Mouse (Mus musculus) gastrocnemius, postnatal 4 days (tissue): Measurements from ENCODE around the gene Spry2. TPM values are rescaled to one million over a fixed set of nuclear protein-coding genes. Genes with fewer than 3 reads are reported as not detected.
A peak's percentile ranks its signal among the peaks of the same experiment; 100 is the strongest.

Experiments
- DNase-seq, 2 experiments: peaks; one replicate each; pipeline ENCODE4 v3.0.0; 2021 to 2022; ENCODE audit warnings: low spot score in 2 of 2, mixed read lengths in 2 of 2
- long read RNA-seq, 2 experiments: library from polyadenylated mRNA; stranded (forward); transcript quantifications; one replicate each; pipeline ENCODE4 v2.0.0; 2021
- total RNA-seq, 2 experiments: library from RNA; stranded (reverse); gene quantifications; 2 replicates each; pipeline ENCODE4 v1.2.3; 2021

Gene Spry2
- 10 to 100 TPM; 65.9 to 67.3 TPM for total RNA-seq
- long read RNA-seq, experiment 1, transcript Spry2-201 (2 exons, 2,087 nt) = major isoform, 11 of 11 reads
- long read RNA-seq, experiment 1, partial matches to known transcripts = 0 of 11 reads
- long read RNA-seq, experiment 1, other reads (novel, unspliced or antisense) = 0 of 11 reads
- long read RNA-seq, experiment 2, transcript Spry2-201 (2 exons, 2,087 nt) = major isoform, 6 of 6 reads
- long read RNA-seq, experiment 2, partial matches to known transcripts = 0 of 6 reads
- long read RNA-seq, experiment 2, other reads (novel, unspliced or antisense) = 0 of 6 reads

GRCm38 (mm10) chr14:105896791-105897568 is at the start of gene Spry2:
Gene Spry2 (minus strand): TSS chr14:105896819.
- peak; percentile 82 to 91 for DNase-seq

DNA sequence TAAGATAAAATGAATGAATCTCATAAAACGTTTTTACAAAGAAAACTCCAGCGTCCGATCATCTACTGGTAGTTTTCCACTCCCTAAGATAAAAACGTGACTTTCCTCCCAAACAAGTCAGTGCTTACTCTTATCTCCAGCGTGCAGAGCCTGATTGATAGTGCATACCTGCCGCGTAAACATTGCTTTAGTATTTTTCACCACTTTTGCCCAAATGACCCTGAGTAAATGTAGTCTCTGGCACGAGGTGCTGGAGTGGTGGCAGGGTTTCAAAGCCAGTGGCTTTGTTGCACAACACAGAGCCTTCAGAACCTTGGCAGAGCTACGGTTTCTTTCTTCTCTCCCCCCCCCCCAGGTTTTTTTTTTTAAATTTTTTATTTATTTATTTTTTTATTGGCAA is 44.7 kb upstream of the Spry2 start:
- no peak for DNase-seq

DNA sequence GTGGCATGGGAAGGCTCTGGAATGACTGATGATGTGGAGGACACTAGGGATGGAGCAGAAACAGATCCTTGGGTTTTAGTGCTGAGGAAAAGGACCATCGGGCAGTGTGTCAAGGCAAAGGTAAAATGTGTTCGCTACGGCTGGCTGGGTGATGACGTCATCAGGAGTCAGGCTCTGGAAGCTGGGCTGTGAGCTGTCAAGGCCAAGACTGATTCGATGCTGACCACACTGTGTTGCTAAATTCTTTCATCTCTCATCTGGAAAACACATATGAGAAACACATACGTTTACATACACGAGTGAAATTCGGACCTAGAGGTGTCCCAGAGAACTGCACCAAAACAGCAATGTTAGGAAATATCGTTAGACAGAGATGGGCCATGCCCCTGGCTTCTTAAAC is 30.1 kb upstream of the Spry2 start:
- DNase-seq = no peak

GRCm38 (mm10) chr14:105925305-105925704 is 28.7 kb upstream of the Spry2 start:
- DNase-seq = no peak

DNA sequence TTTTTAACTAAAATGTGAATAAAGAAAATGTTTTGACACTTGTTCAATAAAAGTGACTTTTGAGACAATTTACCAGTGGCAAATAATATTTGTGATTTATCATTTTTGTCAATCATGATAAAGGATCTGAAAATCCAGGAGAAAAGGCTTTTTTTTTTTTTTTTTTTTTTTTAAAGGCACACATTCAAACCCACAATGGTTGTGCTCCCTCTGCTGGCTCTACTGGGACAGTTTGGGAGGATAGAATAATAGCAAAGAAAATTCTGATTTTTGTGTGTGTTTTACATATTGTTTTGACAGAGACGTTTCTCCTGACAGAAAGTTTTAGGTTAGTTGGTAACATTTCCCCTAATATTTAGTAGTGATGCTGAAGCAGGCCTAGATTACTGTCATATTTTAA is 28.1 kb upstream of the Spry2 start:
- peak in 1 of 2 experiments; percentile 28 for DNase-seq

- DNase-seq = no peak
Observed at GRCm38 (mm10) chr14:105922874-105923273, 26.3 kb upstream of the Spry2 start.

GRCm38 (mm10) chr14:105922427-105922826 is 25.8 kb upstream of the Spry2 start:
- no peak for DNase-seq

GRCm38 (mm10) chr14:105921217-105921695 is 24.6 kb upstream of the Spry2 start:
- DNase-seq = no peak

DNA sequence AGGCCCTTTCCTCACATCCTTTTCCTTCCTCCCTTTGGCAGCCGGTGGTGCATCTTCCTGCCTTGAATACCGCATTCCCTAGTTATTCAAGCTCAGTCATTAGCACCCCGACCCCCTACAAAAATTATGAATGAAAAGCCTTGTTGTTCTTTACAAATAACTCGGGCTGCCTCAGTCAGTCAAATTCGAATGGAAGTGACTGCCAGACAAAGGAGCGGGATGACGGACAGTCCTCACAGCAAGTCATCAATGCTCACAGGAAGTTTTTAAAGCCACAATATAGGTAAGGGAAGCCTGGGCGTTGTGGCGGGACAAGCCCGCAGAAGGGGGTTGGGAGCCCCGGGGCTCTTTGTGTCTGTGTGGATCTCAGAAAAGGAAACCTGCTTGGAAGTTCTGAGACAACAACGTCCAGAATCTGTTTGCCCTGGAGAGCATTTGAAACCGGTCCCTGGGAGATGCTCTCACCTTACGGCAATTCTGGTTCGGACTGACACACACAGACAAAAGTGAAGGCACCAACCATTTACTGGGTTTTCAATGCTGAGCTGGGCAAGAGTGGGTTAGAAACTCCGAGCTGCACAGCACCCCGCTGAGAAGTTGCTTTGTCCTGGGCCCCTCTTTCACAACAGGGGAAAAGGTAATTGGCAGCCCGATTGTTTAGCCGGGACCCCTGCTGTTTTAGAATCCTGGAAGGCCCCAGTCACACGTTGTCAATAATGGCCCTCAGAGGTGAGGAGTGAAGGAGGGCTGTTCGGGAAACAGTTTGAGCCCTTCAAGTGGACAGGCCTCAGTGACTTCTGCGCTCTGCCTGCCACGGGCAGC is 24.0 kb upstream of the Spry2 start:
- no peak for DNase-seq

DNA sequence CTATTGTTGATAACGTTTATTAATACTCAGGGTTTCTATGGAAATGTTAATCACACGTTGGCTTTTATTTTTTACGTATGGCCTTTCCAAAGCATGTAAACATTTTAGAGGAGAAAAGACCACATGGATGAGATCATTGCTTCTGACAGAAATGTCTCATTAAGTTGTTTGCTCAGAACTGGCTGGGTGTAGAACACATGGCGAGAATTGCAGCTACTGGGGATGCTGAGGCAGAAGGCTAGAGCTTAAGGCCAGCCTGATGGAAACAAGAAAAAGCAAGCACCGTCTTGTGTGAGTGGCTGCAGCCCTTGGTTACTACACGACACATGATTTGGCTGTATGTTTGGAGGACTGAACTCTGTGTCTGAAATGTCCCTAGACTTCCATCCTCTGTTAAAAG is 10.6 kb upstream of the Spry2 start:
- DNase-seq = no peak

DNA sequence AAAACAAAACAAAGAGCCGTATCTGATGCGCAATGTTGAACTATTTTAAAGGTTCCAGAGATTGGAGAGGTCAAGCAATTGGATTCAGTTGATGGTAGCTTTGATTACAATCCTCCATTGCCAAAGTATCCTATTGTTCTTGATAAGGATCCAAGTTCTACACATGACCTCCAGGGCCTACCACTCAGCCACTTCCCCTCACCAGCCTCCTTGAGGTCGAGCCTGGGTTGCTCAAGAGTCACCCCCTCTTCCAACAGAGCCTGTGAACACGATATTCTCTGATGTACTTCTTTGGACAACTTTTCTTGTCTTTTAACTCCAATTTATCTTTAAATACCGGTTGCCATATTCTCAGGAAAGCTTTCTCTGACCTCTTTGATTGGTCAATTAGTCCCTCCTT is 9.3 kb upstream of the Spry2 start:
- DNase-seq = no peak

DNA sequence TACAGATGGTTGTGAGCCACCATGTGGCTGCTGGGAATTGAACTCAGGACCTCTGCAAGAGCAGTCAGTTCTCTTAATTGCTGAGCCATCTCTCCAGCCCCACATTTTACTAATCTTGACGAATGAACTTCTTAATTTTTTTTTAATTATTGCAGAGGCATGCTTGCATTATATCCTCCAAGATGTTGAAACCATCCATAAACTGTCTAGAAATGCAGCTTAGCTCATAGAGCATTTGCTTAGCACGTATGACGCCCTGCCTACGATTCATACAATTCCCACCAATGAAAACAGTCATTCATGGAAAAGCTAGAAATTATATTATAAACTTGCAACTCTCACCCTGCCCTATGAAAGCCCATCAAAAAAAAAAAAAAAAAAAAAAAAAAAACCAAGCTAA is 8.9 kb upstream of the Spry2 start:
- DNase-seq = no peak

DNA sequence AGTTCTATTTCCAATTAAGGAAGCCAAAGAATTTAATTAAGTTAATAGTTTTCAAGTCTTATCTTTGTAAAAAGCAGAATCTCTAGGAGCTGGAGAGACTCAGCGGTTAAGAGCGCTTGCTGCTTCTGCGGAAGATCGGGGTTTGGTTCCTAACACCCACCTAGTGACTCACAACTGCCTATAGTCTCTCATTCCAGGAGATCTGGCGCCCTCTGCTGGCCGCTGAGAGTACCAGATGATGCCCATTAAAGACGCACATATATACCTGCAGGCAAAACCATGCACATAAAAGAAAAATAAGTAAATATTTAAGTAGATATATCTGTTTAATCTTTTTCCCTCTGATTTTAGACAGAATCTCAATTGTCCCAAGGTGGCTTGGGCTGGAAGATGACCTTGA is 6.2 kb upstream of the Spry2 start:
- no peak for DNase-seq

DNA sequence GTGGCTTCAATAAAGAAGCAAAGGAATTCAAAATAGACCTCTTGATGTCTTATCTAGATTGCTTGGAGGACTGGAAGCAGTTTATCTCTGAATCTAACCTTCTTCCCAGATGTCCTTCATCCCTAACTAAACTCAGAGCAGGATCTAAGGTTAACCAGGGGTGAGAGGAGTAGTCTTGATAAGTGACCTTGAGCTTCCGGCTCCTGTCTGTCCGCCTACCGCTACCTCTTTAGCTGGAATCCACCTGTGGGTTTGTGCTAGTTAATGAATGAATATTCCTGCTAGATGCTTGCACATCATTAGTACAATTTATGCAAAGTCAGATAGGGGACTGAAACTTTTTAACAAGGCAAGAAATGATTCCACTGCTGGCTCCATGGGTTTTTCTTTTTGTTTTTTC is 4.2 kb upstream of the Spry2 start:
- no peak for DNase-seq

GRCm38 (mm10) chr14:105899116-105899515 is 2.5 kb upstream of the Spry2 start:
- no peak for DNase-seq

- DNase-seq = peak; percentile 89
Observed at GRCm38 (mm10) chr14:105898266-105899111, 1.9 kb upstream of the Spry2 start.

DNA sequence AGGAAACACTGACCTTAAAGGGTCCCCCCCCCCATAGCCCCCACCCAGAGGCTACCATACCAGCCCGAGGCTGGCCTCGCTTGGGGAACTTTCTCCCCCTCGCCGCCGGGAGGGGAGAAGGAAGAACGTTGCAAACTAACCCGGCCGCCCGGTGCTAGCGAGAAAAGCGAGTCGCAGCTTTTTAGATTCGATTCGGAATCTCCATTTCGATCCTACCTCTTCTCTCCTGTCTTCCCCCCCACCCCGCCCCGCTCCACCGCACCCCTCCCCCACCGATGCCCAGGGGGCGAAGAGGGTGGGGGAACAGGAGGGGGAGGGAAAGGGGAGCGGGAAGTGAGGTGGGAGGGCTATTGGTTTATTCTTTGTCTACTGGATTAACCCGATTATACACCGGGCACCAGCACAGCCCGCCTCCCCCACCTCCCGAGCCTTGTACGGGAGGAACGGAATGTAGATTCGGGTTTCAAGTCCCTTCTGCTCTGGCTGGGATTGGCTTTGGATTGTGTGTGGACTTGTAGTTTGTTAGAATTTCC is 1.0 kb upstream of the Spry2 start:
- peak; percentile 47 to 69 for DNase-seq

- DNase-seq = peak; percentile 37 to 53
Observed at GRCm38 (mm10) chr14:105895961-105896651, 513 bp downstream of the Spry2 start.

- peak; percentile 46 to 59 for DNase-seq
Observed at GRCm38 (mm10) chr14:105894971-105895873, 1.4 kb downstream of the Spry2 start.
